Mouse (Mus musculus): ENCODE measurements at regions not wholly inside any gene's neighbourhood (a gene's known extent, or its start where the extent isn't known, plus 50 kb on each side); places are given as distances from the start of the nearest gene placed in this dataset.
A peak's percentile ranks its signal among the peaks of the same experiment; 100 is the strongest.

DNA sequence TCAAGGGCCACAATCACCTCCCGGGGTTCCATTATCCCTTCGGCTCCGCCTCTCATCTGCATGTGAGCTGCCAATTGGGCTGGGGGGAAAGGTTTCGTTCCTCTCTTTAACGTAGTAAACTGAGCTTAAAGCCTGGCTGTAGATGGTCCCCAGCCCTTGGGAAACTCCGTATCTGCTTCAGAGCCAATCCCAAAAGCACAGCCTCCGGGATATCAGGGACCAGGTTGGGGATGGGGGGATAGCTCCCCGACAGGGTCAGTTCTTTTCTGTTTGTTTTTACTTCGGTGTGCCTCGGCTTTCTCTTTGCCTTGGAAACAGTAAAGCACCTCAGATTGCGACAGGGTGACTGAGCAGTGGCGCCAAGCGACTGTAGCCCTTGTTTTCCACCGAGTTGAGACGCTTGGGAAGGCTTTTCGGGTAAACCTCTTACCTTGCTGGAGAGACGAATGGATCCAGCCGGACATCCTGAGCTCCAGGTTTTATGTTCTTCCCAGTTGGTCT, 64.5 kb downstream of the Tfap2c start:
- peak; percentile 24 for DNase-seq (ENCODE audit: low read depth, low spot score)

- DNase-seq (ENCODE audit: low read depth, low spot score), result no peak
Measured at GRCm38 (mm10) chr2:172615148-172615547, 65.8 kb downstream of the Tfap2c start.

GRCm38 (mm10) chr2:172615582-172615981, 66.2 kb downstream of the Tfap2c start:
- no peak for DNase-seq (ENCODE audit: low read depth, low spot score)

GRCm38 (mm10) chr2:172619168-172619567, 69.8 kb downstream of the Tfap2c start:
- no peak for DNase-seq (ENCODE audit: low read depth, low spot score)

GRCm38 (mm10) chr2:172620001-172620400, 70.6 kb downstream of the Tfap2c start:
- DNase-seq (ENCODE audit: low read depth, low spot score), result no peak

GRCm38 (mm10) chr2:172623707-172624106, 74.3 kb downstream of the Tfap2c start:
- DNase-seq (ENCODE audit: low read depth, low spot score), result no peak

- DNase-seq (ENCODE audit: low read depth, low spot score), result no peak
Measured at GRCm38 (mm10) chr2:172627353-172628306, 78.2 kb downstream of the Tfap2c start.

GRCm38 (mm10) chr2:172630333-172630732, 80.9 kb downstream of the Tfap2c start:
- no peak for DNase-seq (ENCODE audit: low read depth, low spot score)

DNA sequence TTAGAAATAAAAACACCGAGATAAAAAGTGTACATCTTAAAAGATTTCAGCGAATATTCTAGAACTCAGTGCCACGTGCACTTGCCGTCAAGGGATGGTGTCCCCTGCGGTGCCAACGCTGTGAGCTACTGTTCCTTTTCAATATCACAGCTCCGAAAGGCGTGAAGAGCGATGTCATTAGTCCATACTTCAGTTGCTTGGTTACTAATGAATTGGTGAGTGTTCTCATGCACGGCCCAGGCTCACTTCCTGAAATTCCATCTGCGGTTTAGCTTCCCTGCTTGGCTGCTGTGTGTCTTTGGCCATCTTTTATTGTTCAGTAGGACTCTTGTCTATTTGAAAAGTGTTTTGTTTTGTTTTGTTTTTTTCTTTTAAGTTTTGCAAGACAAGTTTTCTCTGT, 93.2 kb downstream of the Tfap2c start:
- DNase-seq (ENCODE audit: low read depth, low spot score), result no peak

DNA sequence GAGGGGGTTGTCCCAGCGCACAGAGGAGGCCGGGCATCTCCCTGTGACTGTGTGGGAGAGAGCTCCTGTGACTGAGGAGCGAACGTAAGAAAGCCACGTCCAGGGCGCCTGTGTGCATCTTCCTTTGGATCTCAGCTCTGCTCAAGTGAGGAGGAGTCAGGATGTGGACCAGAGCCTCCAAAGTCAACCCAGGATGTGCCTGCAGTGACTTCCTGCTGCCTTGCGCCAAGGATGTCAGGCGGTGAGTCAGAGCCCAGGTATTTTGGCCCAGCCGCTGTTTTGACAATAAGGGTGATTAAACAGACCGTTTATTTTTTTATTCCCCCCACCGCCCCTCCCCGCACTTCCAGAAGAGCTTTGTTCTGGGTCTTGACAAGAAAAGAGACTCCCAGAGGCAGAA, 94.5 kb downstream of the Tfap2c start:
- no peak for DNase-seq (ENCODE audit: low read depth, low spot score)

DNA sequence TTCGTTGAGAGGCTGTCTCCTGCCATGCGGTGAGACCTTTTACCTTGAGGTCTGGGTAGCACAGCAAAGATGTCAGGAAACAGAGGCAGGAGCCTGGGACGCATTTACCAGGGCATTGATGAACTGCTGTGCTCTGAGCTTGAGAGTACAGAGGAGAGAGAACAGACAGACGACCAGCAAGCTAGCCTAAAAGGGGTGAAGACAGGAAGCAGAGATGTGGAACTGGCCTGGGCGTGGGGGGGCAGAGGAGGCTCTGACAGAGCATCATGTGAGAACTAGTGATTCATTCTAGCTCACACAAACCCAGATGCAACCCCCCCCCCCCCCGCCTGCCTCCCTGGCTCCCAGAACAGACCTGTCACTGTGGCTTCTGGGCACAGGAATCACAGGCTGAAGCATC, 95.1 kb downstream of the Tfap2c start:
- no peak for DNase-seq (ENCODE audit: low read depth, low spot score)

- DNase-seq (ENCODE audit: low read depth, low spot score), result no peak
Measured at GRCm38 (mm10) chr2:172648072-172648471, 98.7 kb downstream of the Tfap2c start.

- no peak for DNase-seq (ENCODE audit: low read depth, low spot score)
Measured at GRCm38 (mm10) chr2:172660479-172660878, 111.1 kb downstream of the Tfap2c start.

GRCm38 (mm10) chr2:172660916-172661315, 111.5 kb downstream of the Tfap2c start:
- DNase-seq (ENCODE audit: low read depth, low spot score), result no peak

DNA sequence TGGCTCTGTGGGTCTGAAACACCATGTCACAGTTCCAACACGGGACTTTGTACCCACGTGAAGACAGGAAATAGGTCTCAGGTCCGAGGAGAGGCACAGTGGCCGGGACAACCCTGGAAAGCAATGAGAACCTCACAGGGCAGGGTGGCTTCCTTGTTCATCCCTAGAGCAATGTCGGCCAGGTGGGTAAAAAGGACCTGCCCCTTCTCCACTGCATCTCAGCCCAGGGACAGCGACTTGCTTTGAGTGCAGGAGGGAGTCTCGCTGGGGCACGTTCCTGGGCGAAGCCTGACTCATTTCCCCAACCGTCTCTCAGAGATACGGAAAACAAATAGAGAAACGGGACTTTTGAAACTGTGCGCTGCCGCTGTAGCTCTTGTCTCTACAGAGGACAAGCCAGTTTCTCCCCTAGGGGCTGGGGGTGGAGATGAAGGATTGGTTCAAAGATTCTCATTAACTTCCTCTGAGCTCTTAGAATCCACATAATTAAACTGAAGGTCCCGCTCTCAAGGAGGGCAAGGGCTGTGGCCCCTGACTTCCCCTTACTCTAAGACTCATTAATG, 112.1 kb downstream of the Tfap2c start:
- DNase-seq (ENCODE audit: low read depth, low spot score), result no peak

- peak; percentile 40 for DNase-seq (ENCODE audit: low read depth, low spot score)
Measured at GRCm38 (mm10) chr2:172662165-172662564, 112.8 kb downstream of the Tfap2c start.

DNA sequence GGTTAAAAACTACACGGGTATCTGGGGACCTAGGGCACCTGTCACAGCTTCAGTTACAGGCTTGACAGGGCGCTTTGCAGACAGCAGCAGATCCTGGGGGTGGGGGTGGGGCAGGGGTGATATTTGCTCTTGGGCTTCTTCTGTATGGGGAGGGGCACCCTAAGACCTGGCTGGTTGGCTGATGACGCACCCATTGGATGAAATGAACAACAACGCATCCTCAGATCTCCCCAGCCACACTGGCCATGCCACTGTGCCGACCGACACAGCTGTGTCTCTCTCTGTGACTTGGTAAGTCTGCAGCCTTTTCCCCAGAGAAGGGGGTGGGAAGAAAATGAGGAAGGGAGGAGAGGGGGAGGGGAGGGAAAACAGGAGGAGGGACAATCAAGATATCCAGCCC, 114.3 kb downstream of the Tfap2c start:
- DNase-seq (ENCODE audit: low read depth, low spot score), result no peak

DNA sequence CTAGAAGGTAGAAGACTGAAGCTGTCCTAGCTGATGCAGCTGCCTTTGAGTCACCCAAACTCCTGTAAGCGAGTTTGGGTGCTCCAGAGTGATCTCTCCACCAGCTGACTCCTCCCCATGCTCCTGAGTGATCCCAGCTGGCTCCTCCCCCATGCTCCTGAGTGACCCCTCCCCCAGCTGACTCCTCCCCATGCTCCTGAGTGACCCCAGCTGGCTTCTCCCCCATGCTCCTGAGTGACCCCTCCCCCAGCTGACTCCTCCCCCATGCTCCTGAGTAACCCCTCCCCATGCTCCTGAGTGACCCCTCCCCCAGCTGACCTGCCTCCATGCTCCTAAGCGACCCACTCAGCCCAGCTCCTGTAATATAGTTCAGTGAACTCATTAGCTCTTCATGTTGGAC, 123.7 kb downstream of the Tfap2c start:
- DNase-seq (ENCODE audit: low read depth, low spot score), result peak; percentile 50

DNA sequence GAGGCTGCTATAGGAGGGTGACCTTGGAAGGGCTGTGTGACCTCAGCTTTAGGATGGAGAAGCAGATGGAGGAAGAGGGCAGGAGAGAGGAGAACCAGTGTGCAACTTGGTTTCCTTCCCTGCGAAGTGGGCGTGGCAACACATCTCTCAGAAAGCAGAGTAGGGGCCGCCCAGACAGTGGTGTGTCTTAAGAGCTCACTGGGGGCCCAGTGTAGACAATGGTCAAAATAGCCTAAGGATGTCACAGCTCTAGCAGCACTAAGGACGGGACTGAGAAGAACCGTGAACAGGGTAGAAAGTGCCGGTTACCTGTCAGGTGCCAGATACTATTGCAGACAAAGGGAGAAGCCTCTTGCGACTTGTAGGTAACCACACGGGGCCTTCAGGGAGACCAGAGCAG, 125.2 kb downstream of the Tfap2c start:
- DNase-seq (ENCODE audit: low read depth, low spot score), result no peak

- no peak for DNase-seq (ENCODE audit: low read depth, low spot score)
Measured at GRCm38 (mm10) chr2:172675081-172675480, 125.7 kb downstream of the Tfap2c start.

DNA sequence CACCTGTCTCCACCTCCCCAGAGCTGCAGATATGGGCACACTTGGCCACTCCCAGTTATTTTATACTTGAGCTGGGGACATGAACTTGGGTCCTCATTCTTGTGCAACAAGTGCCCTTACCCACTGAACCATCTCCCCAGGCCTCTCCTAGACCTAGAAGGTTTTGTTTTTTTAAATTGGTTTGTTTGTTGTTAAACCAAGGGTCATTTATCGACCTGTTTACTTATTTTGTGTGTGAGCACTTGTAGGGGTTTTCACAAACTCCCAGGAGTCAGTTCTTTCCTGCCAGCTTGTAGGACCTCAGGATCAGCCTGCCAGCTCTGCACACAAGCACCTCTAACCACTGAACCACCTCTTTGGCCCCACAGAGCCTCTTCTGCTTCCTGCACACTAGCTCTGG, 140.8 kb downstream of the Tfap2c start:
- DNase-seq (ENCODE audit: low read depth, low spot score), result no peak

DNA sequence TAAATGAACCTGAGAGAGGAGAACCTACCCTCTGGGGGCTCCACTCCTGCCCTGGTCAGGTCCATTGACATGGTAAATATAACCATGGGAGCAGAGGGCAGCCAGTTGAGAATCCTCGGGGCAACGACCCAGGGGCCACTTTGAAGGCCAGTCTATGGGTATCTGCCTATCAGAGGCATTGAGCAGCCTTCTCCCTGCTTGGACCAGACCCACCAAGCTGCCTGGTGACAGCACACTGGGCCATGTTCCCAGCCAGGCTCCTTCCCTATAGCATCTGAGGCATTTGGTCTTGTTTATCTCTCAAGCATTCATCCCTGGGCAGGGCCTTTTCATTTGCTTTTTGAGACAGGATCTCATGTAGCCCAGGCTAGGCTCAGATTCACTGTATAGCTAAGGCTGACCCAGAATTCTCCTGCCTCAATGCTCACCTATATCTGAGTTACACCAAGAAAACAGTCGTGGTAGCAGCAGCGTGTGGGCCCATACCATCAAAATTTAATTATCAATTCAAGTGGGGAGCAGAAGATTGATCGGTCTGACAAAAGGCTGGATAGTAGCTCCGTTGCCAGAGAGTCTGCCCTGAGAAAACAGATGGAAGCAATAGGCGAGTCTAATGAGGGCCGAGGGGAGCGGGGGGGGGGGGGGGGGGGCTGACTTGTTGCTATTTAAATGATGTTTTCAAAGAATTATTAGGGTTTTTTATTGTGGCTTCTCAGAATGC, 141.7 kb downstream of the Tfap2c start:
- no peak for DNase-seq (ENCODE audit: low read depth, low spot score)
